Mouse (Mus musculus): ENCODE results near the gene Zswim3. TPM values are rescaled to one million over a fixed set of nuclear protein-coding genes. Genes with fewer than 3 reads are reported as not detected.

Zswim3 gene
- 1 to 10 TPM; 7.8 to 9.3 TPM for total RNA-seq (2021)

GRCm38 (mm10) chr2:164804533-164805331, at the start of gene Zswim3, which contains the start of gene Acot8:
TSS of gene Zswim3 (plus strand) at chr2:164805098.
TSS of gene Acot8 (minus strand) at chr2:164804882.
- DNase-seq (ENCODE audit: extremely low spot score in 1 of 2, low spot score in 1 of 2) = peak; percentile 96 to 97

DNA sequence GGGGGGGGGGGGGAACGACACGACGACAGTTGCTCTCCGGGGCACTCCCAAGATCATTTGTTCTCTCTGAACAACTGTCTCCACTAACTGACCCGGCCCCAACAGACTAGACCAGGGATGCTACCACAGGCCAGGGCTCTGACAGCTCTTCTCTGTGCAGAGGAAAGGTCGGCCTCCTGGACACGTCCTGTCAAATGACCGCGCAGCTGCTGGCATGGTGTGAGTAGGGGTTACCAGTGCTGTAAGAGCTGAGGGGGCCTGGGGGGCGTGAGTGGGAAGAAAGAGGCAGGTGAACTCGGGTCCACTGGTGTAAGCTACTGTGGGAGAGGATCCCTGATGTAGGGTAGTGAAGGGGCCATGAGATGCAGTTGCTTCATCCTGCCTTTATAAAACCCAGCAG, 47.1 kb upstream of the Zswim3 start:
- DNase-seq (ENCODE audit: extremely low spot score in 1 of 2, low spot score in 1 of 2) = no peak

DNA sequence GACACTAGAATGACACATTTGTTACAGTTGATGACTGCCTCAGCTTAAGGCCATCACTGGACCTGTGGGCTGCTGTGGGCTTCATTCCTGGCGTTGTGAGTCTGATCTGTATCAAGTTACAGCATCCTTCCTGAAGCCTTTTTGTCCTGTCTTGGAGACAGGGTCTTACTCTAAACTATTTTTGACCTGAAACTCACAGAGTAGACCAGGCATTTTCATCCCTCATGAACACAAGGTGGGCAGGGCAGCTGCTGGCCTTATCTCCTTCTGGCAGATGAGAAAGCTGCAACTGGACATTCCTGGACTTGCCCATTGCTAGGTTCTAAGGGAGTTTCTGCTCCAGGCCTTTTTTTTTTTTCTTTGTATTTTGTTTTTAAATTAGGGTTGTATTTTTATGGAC, 46.2 kb upstream of the Zswim3 start:
- no peak for DNase-seq (ENCODE audit: extremely low spot score in 1 of 2, low spot score in 1 of 2)

- no peak for DNase-seq (ENCODE audit: extremely low spot score in 1 of 2, low spot score in 1 of 2)
Measured at GRCm38 (mm10) chr2:164760059-164760833, 44.7 kb upstream of the Zswim3 start.

GRCm38 (mm10) chr2:164761502-164761901, 43.4 kb upstream of the Zswim3 start:
- DNase-seq (ENCODE audit: extremely low spot score in 1 of 2, low spot score in 1 of 2) = no peak

GRCm38 (mm10) chr2:164761971-164762370, 42.9 kb upstream of the Zswim3 start:
- no peak for DNase-seq (ENCODE audit: extremely low spot score in 1 of 2, low spot score in 1 of 2)

DNA sequence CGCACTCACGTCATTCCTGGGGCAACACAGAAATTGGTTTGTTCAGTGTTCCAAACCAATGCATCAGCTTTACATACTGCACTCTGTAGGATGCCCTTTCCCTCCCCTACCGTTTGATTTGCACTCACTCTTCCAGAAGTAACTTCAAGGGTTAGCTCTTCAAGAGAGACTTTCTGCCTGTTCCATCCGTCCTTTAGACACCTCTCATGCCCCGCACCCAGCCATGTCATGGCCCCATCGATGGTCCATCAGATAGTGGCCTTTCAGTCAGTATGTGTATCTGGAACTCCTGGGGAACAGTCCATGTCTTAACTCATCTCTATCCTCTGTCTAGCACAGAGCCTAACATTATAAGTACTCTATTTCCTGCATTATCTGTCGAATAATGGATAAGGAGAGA, 42.3 kb upstream of the Zswim3 start:
- DNase-seq (ENCODE audit: extremely low spot score in 1 of 2, low spot score in 1 of 2) = no peak

DNA sequence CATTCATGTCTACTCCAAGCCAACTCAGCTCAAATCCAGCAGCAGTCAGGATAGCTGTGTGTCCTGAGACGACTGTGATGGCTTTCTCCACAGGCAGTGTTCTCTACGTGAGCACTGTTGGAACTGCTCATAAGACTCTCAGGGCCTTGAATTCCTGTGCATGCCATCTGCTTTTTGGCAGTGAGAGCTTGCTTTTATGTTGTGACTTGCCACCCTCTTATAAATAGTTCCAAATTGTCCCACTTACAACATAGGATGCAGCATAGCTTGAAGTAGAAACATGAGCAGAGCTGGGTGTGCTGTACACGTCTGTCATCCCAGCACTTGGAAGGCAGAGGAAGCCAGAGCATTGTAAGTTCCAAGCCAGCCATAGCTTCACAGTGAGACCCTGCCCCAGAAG, 39.1 kb upstream of the Zswim3 start:
- DNase-seq (ENCODE audit: extremely low spot score in 1 of 2, low spot score in 1 of 2) = no peak

GRCm38 (mm10) chr2:164767812-164768540, 36.9 kb upstream of the Zswim3 start:
- DNase-seq (ENCODE audit: extremely low spot score in 1 of 2, low spot score in 1 of 2) = no peak

DNA sequence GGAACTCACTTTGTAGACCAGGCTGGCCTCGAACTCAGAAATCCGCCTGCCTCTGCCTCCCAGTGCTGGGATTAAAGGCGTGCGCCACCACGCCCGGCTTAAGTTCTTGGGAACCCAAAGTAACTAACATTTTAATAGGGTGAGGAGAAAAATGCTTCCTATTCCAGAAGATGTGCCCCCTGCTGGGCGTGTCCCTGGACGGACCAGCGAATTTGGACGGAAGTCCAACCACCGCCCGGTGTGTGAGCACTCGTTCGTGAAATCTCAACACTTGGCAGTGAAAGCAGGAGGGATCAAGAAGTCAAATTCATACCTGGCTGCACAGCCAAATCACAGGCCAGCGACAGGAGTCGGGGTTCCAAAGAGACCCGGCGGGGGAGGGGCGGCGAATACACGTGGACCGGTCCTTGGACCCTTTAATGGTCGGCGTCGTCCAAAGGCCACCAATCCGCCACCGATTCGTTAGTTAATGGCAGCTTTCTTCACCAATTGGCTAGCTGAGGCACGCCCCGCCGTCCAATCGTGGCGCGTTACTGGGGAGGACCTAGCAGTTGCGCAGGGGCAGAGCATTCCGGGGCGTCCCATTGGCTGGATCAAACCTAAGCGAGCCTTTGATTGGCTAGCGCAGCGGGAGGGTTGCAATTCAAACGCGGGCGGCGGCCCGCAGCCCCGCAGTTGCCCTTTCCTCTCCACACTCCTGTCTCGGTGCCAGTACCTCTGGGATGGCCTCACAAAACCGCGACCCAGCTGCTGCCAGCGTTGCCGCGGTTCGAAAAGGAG, 35.5 kb upstream of the Zswim3 start, which contains the start of gene Ube2c:
Gene Ube2c, plus strand, starts transcription at position 641 of the 780 bp plus-strand sequence.
- DNase-seq (ENCODE audit: extremely low spot score in 1 of 2, low spot score in 1 of 2) = peak; percentile 87 to 91

- DNase-seq (ENCODE audit: extremely low spot score in 1 of 2, low spot score in 1 of 2) = no peak
Measured at GRCm38 (mm10) chr2:164770279-164770678, 34.6 kb upstream of the Zswim3 start.

DNA sequence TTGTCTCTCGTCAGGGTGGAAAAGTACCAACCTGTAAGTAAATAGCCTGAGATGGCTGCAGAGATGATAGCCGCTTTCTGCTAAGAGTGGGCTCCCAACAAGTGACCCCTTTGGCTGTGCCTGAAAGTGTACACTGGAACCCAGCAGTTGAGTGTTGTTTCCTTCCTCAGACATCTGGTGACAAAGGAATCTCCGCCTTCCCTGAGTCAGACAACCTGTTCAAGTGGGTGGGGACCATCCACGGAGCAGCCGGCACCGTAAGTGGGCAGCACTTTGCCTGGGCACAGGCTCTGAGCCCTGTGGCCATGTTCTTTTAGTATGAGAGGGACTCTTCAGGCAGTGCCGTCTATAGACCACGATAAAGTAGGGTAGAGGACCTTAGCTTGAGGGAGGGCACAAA, 33.8 kb upstream of the Zswim3 start:
- DNase-seq (ENCODE audit: extremely low spot score in 1 of 2, low spot score in 1 of 2) = no peak

- DNase-seq (ENCODE audit: extremely low spot score in 1 of 2, low spot score in 1 of 2) = no peak
Measured at GRCm38 (mm10) chr2:164773229-164773988, 31.5 kb upstream of the Zswim3 start.

DNA sequence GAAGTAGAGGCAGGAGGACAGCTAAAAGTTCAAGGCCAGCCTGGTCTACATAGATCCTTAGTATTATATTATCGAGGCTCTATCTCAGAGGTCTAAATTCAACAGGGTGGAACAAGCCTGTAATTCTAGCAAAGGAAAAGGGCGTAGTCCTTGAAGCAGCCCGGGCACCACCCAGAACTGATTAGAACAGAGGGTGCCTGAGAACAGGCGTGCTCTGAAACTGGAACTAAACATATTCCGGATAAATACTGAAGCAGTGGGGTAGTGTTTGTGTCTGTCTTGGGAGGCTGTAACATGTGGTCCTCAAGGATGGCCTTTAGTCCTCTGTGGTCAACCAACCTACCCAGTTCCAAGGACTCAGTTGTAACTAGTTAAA, 30.9 kb upstream of the Zswim3 start:
- no peak for DNase-seq (ENCODE audit: extremely low spot score in 1 of 2, low spot score in 1 of 2)

DNA sequence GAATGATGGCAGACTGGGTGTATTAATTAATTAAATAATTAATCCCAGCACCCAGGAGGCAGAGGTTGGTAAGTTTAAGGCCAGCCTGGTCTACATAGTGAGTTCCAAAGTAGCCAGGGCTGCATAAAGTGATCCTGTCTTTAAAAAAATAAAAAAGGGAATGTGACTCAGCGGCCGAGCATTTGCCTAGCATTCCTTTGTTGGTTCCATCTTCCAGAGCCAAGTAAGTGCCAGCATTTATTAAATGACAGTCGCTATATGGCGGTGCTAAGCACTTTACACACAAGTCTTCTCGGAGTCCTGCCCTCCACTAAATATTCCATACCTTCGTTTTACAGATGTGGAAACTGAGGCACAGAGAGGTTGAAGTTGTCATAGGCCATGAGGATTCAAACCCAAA, 28.8 kb upstream of the Zswim3 start:
- DNase-seq (ENCODE audit: extremely low spot score in 1 of 2, low spot score in 1 of 2) = no peak

- DNase-seq (ENCODE audit: extremely low spot score in 1 of 2, low spot score in 1 of 2) = no peak
Measured at GRCm38 (mm10) chr2:164776801-164777200, 28.1 kb upstream of the Zswim3 start.

GRCm38 (mm10) chr2:164777246-164778014, 27.5 kb upstream of the Zswim3 start:
- no peak for DNase-seq (ENCODE audit: extremely low spot score in 1 of 2, low spot score in 1 of 2)

- DNase-seq (ENCODE audit: extremely low spot score in 1 of 2, low spot score in 1 of 2) = no peak
Measured at GRCm38 (mm10) chr2:164778015-164778287, 26.9 kb upstream of the Zswim3 start.

GRCm38 (mm10) chr2:164778809-164779208, 26.1 kb upstream of the Zswim3 start:
- no peak for DNase-seq (ENCODE audit: extremely low spot score in 1 of 2, low spot score in 1 of 2)
